Mouse (Mus musculus) WW6 (cell line): ENCODE measurements around the gene Cerk.
A peak's percentile ranks its signal among the peaks of the same experiment; 100 is the strongest.
"Not testable (repeated sequence)": the region's sequence is repeated elsewhere in the genome, so short reads cannot be mapped to it uniquely, and the experiment has no call there.

Experiments
- DNase-seq: peaks from one replicate; pipeline ENCODE4 v3.0.0-alpha.2; 2013; ENCODE audit warnings: low read depth, low spot score

The Cerk gene

DNA sequence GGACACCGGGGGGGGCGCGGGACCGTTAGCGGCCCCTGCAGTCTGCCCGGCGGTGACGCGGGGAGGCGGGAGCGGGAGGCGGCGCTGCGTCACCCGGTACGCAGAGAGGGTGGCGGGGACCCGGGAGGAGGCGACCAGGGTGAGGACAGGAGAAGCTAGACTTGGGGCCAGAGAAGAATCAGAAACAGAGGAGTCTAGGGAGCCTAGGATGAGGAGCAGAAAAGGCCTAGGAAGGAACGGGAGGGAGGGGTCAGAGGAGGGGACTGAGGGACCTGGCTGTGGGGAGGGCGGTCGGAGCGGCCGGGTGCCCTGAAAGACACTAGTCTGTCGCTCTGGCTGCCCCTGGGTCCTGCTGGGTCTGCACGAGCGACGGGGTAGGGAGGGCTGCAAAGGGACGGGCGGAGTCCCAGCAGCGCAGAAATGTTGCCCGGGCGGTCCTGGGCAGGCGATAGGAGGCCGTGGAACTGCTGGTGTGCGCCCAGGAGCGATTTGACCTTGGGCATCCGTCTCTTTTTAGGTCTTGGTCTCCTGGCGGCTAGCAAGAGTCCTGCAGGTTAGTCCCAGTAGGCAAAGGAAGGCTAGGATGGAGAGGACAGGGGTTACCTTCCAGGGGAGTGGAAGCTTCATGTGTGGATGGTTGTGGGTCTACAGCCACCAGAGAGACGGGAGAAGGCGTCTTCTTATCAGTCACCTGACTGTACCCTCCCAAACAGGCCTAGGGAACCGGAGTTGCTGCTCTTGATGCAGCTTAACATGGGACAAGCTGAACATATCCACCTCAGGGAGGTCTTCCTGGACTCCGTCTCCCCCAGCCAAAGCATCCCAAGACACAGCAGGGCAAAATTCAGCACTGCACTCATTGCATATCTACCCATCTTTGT, at the start of gene Cerk:
Gene Cerk (minus strand): TSS at position 453 of the 881 bp plus-strand sequence.
- DNase-seq: no peak

DNA sequence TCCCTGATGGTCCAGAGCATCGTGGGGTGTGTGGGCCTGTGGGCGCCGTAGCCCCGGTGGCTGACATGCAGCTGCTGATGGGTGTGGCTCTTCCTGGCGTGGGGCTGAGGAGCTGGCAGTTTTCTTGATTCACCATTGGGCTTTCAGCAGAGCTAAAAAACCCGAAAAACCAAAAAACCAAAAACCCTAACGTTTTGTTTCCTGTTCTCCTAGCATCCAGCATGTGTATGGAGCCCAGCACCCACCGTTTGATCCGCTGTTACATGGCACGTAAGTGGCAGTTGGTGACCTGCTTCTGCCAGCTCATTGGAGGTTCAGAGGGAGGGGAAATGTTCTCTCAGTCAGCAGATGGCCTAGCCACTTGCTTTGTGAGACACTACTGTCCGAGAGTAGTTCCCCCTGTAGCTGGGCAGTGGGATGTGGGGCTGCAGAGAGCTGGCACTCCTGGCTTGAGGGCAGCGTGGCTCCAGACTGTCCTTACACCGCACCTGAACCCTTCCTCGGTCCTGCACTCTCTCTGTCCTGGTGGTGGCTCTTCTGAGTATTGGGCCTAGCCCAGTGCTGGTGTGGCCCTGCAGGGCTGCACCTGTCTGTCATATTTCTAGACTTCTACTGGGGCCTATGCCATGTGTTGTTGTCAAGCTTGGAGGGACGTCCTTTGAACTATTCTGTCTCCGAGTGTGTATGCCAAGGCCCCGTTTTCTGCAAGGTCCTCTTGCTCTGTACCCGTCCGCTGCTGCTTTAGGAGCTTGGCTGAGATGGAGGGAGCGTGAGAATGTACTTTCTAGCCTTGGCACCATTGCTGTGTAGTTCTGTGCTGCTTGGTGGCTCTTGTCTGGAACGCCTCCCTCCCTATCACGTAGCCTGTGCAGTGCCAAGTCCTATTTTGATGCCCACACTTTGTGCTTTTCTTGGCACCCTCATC, 48.8 kb upstream of the Cerk start:
- no peak for DNase-seq

DNA sequence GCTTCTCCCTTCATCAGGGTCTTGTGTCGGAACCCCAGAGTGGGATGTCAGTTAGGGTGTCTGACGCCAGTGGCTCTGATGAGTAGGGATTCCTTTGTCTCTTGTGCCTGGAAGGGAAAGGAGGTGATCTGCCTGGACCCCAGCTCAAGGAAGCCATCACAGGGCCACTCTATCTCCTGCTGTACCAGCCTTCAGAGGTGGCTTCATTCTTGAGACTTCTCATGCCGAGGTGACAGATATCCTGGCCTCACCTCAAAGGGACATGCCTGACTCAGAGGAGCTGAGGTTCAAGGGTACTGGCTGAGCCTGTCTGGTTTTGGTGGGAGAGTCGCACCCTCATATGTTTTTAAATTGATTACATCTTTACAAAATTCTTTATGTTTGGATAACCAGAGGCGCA, 48.1 kb upstream of the Cerk start:
- no peak for DNase-seq

DNA sequence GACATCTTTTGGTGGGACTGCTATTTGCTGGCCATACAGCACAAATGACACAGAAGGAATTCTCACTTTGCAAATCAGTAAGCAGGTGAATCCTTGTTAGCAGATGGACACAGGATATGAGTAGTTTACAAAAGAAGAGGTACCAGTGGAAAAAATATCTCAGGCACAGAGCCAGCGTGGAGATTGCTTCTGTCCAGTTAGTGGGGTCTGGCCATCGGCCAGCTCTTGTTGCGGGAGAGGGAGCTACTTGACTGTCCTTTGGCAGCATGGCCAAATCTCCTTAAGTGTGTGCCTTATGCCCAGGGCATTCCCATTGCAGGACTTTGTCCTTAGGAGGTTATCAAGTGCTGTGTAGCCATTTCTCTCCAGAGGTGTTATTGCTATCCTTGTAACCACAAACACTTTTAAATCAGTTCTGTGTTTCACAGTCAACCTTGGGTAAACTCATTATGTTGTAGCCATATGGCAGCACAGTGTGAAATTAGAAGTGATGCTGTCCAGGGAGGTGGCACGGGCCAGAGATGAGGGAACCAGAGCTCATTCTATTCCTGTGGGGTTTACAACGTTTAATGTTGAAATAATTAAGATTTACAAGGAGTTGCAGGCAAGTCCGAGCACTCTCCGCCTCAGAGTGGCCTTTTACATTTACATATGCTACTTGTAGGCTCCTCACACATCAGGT, 46.0 kb upstream of the Cerk start:
- no peak for DNase-seq

DNA sequence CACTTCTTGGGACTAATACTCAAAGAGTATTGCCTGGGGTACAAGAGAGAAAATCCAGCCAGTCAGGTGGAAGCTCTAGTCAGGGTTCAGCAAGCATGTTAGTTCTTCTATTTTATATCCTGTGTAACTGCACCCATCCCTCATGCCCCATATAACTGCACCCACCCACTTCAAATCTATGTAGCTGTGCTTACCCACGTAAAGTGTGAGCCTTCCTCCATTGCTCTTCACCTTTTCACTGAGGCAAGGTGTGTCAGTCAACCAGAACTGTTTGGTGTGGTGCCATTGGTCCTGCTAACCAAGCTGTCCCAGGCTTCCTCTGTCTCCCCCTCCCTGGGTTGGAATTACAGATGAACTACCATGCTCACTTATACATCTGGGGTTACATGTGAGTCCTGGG, 45.2 kb upstream of the Cerk start:
- no peak for DNase-seq

DNA sequence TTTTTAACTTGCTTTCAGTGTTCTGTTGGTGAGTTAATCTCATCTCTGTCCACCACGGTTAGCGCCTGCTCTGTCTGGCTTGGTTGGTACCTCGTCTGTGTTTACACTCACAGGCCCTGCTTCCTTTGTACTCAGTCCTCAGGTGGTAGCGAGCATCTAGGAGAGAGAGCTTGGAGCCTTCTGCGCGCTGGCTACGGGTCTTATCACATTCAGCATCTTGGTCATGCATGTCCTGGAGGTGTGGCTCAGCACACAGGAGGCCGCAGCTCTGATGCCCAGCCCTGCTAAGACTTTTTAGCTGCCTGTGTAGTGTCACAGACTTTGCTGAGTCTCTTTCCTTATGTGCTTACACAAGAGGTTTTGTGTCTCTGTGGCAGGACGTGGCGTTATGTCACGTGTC, 43.7 kb upstream of the Cerk start:
- DNase-seq: no peak

DNA sequence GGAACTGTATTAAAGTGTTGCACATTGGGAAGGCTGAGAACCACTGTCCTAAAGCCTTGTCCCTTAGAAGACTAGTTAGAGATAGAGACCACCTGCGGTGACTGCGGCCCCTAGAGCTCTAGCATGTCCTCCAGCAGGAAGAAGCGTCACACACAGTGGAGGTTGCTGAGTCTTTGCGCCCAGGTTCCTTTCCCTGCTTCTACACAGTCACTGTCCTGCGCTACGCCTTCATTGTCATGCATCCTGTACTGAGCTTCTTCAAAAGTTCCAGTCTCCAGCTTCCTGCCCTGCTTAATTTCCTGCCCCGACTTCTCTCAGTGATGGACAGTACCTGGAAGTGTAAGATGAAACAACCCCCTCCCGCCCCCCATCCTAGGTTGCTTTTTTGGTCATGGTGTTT, 43.1 kb upstream of the Cerk start:
- no peak for DNase-seq

DNA sequence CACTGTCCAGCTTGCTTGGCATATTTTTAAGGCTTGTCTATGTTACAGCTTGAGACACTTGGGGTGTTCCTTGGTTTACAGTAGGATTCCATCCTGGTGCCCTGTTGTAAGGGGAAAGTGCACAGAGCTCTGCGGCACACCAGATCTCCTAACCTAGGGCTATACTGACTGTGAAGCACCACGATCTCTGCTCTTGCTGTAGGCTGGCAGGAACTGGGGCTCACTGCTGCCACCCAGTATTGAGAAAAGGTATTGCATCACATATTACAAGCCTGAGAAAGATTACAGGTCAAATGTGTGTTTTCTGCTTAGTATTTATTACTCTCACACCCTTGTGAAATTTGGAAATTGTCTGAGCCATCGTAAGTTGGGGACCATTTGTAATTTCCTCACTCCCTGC, 42.2 kb upstream of the Cerk start:
- no peak for DNase-seq

DNA sequence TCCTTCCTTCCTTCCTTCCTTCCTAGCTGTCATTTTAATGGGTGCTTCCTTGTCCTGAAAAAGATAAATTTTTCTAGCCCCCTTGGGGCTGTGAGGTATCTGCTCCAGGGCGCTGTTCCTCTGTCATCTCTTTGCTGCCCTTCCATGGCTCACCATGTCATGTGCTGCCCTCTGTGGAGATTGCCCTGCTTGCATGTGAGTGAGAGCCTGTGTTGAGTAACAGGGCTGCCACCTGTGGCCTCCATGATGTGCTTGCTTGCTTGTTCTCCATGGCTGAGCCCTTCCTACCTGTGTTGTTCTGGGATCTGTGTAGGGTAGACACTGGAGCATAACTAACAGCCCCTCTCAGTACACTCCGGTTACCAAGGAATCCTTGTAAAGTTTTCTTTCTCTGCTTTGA, 41.0 kb upstream of the Cerk start:
- DNase-seq: no peak

DNA sequence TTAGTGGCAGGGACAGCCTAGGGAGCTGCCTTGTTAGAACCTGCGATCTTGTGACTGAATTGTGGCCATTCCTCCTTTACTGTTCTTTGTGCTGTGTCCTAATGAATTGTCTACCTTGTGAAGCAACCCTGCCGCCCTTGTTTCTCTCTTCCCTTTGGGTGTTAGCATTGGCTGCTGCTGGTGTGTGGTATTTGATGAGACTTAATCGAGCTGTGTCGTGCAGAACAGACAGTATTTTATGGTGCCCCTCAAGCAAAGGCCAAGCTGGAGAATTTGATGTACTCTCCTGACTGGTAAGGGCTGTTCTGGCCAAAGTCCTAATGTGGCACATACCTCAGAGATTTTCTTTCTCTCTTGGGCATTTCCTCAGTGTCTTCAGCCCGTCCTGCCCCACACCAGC, 40.3 kb upstream of the Cerk start:
- no peak for DNase-seq

DNA sequence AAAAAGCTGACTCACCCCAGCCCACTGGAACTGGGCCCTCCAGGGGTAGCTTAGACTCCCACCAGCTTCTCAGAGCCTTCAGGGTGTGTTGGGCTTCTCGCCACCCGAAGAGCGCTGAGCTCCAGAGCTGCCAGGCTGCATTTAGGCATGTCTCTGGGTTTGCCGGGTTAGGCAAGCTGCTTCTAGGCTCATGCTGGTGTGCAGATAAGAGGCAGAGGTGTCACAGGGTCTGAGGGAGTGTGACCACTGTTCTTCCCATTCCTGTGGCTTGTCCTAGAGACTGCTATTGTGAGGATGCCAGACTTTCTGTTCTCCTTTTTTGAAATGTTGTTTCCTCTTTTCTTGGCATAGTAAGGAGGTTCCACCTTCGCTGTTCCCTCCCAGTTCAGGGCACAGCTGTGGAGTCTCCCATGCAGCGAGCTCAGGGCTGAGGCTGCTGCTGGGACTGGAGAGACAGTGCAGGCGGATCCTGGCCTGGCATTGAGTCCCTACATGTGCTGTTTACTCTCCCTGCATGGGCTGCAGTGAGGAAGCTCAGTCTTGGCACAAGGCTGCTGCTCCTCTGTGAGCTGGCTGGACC, 39.1 kb upstream of the Cerk start:
- DNase-seq: no peak

DNA sequence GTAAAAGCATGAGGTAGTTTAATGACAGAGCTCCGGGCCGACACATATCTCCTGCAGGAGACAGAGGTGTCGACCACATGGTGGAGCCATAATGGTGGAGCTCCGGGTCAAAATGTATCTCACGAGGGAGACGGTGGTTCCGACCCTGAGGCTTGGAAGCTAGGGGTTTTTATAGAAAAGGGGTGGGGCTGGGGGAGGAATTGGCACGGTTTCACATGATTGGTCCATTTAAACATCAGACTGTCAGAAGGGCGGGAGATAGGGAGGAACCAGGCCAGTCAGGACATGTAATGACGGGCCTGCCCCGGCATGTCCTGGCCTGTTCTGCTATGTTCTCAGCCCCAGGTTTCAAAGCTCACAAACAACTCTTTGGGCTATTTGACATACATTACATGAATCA, 36.0 kb upstream of the Cerk start:
- DNase-seq: not testable (repeated sequence)

DNA sequence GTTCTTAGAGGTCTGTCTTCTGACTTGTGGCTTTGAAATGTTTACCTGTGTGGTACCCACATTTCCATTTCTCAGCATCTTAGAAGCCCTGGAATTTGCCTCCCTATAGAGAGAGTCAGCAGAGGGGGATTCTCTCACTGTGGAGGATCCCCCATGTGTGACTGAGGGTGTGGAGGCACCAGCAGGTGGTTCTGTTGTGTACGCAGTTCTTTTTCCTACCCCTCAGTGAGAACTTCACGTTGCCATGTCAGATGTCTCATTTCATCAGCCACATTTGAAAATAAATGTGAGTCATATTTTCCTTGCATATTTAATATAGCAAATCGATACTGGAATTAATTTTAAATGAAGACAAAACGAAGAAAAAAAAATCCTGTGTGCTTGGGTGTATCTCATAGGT, 35.4 kb upstream of the Cerk start:
- no peak for DNase-seq

DNA sequence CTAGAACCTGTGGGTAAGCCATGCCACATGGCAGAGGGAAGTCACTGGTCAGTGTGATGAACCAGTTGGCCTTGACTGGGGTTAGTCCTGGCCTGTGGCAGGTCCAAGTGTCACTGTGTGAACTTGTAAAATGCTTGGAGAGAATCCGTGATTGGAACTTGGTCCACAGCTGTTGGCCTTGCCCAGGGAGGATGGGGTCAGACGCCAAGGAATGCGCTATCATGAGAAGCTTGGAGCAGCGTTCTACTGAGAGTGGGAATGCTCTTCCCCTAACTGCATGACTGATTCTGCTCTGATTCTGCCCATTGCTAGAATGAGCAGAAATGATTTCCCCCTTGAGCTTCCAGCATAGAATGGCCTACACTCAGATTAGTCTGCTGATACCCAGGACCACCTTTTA, 34.8 kb upstream of the Cerk start:
- DNase-seq: no peak

DNA sequence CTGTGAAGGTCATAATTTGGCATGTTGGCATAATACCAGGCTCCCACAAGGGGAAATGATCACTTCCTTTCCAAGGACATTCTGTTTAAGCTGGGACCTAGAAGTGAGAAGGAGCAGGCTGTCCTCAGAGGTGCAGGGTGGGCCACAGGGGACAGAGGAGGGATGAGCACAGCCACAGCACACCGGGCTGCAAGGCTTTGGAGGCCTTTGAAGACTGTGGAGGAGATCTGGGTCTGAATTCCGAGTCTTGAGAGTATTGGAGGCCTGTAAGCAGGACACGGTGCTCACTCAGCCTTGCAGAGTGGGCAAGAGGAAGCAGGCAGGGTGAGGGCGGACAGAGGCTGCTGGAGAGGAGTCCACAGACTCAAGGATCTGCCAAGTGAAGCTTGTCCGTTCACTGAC, 34.3 kb upstream of the Cerk start:
- no peak for DNase-seq

DNA sequence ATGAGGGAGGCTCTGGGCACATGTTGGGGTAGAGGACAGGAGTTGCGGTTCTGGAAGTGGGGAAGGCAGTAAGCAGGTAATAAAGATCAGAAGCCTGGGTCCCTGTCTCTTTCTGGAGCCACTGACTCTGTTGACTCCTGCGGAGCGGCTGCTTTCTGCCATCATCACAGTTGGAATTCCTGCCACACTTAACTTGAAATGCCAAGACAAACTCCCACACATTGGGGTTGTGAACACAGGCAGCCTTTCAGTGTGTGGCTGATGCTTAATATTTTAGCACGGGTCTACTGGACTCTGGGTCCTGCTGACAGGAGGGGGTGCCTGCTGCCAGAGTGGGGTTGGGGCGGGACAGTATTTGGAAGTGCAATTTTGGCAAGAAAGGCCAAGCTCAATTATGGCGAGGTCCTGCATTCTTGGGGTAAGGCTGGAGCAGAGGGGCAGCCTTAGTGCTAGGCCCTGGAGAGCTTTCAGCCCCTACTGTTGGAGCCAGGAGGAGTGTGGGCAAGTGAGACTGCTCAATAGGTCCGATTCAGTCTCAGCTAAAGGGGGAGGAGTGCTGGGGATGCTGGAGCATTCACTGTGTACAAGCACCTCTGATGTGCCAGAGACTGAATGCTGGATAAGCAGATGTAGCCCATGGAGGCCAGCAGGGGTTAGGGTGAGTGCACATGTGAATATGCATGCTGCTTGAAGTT, 33.7 kb upstream of the Cerk start:
- no peak for DNase-seq

DNA sequence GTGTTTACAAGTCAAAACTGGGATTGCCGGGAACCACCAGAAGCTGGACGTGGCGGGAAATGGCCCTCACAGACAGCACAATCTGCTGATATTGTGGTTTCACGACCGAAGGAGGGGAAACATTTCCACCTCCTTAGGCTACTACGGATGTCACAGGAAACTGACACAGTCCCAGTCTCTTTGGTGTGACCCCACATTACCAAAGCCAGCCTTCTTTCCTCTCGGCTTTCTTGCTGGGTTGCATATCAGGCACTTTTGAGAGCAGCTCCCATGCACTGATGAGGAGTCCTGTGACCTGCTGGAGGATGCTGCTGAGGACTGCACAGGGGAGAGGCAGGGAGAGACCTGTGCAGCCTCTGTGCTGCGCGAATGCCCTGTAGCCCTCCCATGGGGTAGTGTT, 30.7 kb upstream of the Cerk start:
- not testable (repeated sequence) for DNase-seq

DNA sequence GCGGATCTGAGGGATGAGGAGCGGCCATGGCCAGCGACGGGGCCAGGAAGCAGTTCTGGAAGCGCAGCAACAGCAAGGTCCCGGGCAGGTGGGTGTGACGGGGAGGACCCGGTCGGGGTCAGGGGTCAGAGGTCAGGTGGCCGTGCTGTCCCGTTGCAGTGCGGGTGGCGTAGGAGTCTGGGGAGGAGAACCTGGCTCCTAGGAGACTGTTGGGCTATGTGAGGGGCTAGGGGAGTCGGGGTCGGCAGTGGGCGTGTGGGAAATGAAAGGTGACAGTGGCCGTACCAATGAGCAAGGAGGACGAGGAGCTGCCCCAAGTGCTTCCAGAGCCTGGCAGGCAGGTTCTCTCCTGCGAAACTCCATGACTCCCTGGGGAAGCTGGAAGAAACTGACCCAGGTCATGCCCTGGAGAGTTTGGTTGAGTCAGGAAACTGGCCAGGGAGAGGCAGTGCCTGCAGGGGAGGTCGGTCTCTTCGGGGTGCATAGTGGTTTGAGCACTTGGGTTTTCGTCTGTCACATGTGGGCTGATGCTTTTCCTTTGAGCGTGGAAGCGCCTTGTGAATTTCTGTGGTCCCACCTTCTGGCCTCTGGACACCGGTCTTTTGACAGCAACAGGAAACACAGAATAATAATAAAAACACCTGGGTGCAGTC, 28.7 kb upstream of the Cerk start:
- no peak for DNase-seq

DNA sequence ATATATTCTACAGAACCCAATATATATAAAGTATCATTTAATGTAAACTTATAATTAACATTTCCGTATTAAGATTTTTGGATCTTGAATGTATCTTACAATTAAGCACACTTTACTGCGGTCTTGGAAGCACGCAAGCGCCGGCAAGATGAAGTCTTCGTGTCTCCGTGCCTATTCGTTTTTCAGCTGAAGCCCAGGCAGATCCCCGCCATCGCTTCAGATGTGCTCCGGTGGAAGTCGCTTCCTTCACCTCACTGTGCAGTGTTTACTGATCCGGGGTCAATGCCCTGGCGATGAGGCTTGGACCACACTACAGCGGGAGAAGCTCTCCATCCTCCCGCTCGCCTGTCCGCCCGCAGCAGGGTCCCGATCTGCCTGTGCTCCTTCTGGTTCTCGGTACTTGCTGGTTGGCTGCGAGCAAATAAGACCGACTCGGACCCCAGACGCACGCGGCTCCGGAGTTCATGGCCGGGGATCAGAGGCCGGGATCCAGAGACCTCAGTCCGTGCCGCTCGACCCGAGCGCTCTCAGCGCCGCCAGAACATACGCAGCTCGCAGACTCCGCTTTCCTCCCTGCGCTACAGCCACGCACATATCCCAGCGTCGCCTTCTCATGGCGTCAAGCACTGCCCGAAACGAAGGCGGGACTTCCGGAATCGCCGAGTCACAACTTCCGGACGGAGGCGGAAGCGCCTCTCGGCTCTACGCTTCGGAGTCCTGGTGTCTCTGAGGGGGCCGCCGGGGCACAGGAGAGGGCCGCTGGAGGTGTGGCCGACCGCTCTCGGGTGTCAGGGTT, 28.0 kb upstream of the Cerk start, which contains the start of gene Tbc1d22a:
Gene Tbc1d22a (plus strand): TSS at position 707 of the 796 bp plus-strand sequence.
- peak; percentile 84 for DNase-seq

DNA sequence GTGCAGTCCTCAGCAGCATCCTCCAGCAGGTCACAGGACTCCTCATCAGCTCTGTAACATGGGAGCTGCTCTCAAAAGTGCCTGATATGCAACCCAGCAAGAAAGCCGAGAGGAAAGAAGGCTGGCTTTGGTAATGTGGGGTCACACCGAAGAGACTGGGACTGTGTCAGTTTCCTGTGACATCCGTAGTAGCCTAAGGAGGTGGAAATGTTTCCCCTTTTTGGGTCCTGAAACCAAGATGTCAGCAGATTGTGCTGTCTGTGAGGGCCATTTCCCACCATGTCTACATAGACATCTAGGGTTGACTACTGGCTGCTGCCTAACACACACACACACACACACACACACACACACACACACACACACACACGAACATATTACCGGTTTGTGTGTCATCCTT, 26.3 kb upstream of the Cerk start:
- not testable (repeated sequence) for DNase-seq
